ENCODE assay signal across 8 mouse cellular contexts in the genomic region with DNA sequence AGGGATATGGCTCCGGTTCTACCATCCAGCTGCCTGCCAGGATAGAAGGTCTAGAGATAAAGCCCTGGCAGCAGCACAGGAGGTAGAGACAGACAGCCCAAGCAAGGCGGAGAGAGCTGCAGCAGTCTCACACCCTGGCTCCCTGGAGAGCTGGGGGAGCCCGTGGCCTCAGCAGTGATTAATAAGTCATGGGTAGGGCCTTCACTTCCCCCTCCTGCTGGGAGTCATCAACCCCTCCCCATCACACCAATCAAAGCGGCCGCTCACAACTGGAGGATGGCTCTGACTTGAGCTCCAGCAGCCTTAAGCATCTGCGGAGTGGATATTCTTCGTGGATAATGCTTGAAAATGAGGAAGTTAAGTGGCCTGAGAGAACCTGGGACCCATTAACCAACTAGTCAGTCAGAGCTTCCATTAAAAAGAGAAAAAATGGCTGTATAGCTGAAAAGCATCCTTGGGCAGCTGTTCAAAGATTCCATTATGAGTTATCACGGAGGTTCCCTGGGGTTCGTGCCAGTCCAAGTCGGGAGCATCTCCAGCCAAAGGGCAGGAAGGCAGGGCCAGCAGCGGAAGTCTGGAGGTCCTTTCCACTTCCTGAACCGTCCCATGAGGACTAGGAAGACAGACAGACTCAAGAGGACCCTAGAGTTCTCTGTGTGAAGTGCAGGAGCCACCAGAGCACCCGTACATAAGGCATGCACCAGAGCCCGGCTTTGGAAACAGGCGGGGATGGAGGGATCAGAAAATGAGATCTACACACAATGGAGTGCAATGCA. TPM values are rescaled to one million over a fixed set of nuclear protein-coding genes. Genes with fewer than 3 reads are reported as not detected.
DNase-seq lines count a peak whose midpoint lies in the region; ATAC-seq and TF ChIP-seq lines count a peak whose summit lies in the region.

No protein-coding gene starts in this region.

- H3K9ac ChIP-seq in forebrain, embryonic 14.5 days (ENCODE audit: low read length), result no peak overlapping the region
- H3K9ac ChIP-seq in hindbrain, postnatal 0 days (replicated peaks; ENCODE audit: low read length), result no peak overlapping the region

- peak; percentile 42; the same call in 1 of the 2 replicates for ATAC-seq in forebrain, embryonic 14.5 days
- no peak for ATAC-seq in hindbrain, postnatal 0 days
- peak; percentile 35 for ATAC-seq in megakaryocyte progenitor cell, adult 5-6 weeks (replicated peaks; ENCODE audit: poor library complexity)

- H3K9me3 ChIP-seq in forebrain, embryonic 14.5 days (replicated peaks; ENCODE audit: control insufficient read depth, low read length), result no peaks in the 10 kb centered on the region
- H3K9me3 ChIP-seq in hindbrain, postnatal 0 days (ENCODE audit: low read length), result no peaks in the 10 kb centered on the region

- H3K27ac ChIP-seq in forebrain, embryonic 14.5 days (ENCODE audit: low read depth, low read length), result no peak overlapping the region
- H3K27ac ChIP-seq in hindbrain, postnatal 0 days, result no peak overlapping the region

- H3K4me2 ChIP-seq in forebrain, embryonic 14.5 days (ENCODE audit: low read length), result no peak overlapping the region
- H3K4me2 ChIP-seq in hindbrain, postnatal 0 days (ENCODE audit: low read depth, low read length), result no peak overlapping the region

- no peak; the same call in 1 of the 2 replicates for TF ChIP-seq CTCF in hindbrain, postnatal 0 days (IDR thresholded peaks at IDR 0.05; ENCODE audit: low read depth)

- 64% methylated on average over 15 of the region's 15 CpGs for WGBS in forebrain, embryonic 14.5 days
- whole genome bisulfite sequencing in hindbrain, postnatal 0 days, result 45% methylated on average over 15 of the region's 15 CpGs

- DNase-seq in urinary bladder, postnatal 14 days (ENCODE audit: low spot score), result peak; percentile 34
- no peak for DNase-seq in urinary bladder, adult 2 months (ENCODE audit: low spot score)
- no peak for DNase-seq in forebrain, embryonic 14.5 days (ENCODE audit: low spot score)
- peak; percentile 12 for DNase-seq in hindbrain, postnatal 0 days (ENCODE audit: low spot score)
- no peak for DNase-seq in cerebellum, adult 9-11 months
- no peak for DNase-seq in cerebellum, postnatal 14 days
- no peak for DNase-seq in spleen, postnatal 14 days (ENCODE audit: low spot score in 2 of 2)

- H3K27me3 ChIP-seq in forebrain, embryonic 14.5 days (replicated peaks; ENCODE audit: control insufficient read depth, insufficient read depth, low read length), result no peaks in the 10 kb centered on the region
- H3K27me3 ChIP-seq in hindbrain, postnatal 0 days (ENCODE audit: insufficient read depth, low read length), result no peaks in the 10 kb centered on the region

- H3K4me3 ChIP-seq in forebrain, embryonic 14.5 days (ENCODE audit: low read depth, low read length), result no peak overlapping the region
- no peak overlapping the region for H3K4me3 ChIP-seq in hindbrain, postnatal 0 days (ENCODE audit: low read length)

- H3K36me3 ChIP-seq in forebrain, embryonic 14.5 days (ENCODE audit: control insufficient read depth, insufficient read depth, low read length), result no peaks in the 10 kb centered on the region
- H3K36me3 ChIP-seq in hindbrain, postnatal 0 days (ENCODE audit: insufficient read depth, low read length), result no peaks in the 10 kb centered on the region

- peaks cover 4% of the 10 kb centered on the region; the same call in 1 of the 2 replicates for H3K4me1 ChIP-seq in forebrain, embryonic 14.5 days (ENCODE audit: control insufficient read depth, insufficient read depth, low read length)
- H3K4me1 ChIP-seq in hindbrain, postnatal 0 days (ENCODE audit: insufficient read depth, low read length), result peaks cover 3% of the 10 kb centered on the region; the same call in 1 of the 2 replicates

RNA-seq across cellular contexts. Expression of a gene that starts 19.4 kb away (rescaled TPM):
- polyA plus RNA-seq in urinary bladder, adult 2 months (2012; rRNA removed), result 7.4 and 8.9 TPM in 2 replicates
- 18.1 and 21.1 TPM in 2 replicates for polyA plus RNA-seq in forebrain, embryonic 14.5 days (2014; fragmentation: Nextera tagmentation; extraction: Ambion mirVana)
- total RNA-seq in hindbrain, postnatal 0 days (2014; rRNA removed), result 30.1 and 32.4 TPM in 2 replicates
- polyA plus RNA-seq in hindbrain, postnatal 0 days (2015; fragmentation: Nextera tagmentation; extraction: Ambion mirVana), result 20.7 and 21.6 TPM in 2 replicates
- total RNA-seq in megakaryocyte progenitor cell, adult 5-6 weeks (2015), result 26.4 and 27.0 TPM in 2 replicates
- 20.7 and 21.0 TPM in 2 replicates for total RNA-seq in megakaryocyte progenitor cell, adult 5-6 weeks (2017)

Comparison
In these comparisons a context has a peak if more than half of its experiments do, and no peak if none do; other contexts are left out.
1. DNase-seq: peak in urinary bladder, postnatal 14 days (single experiment) and hindbrain, postnatal 0 days (single experiment); none in urinary bladder, adult 2 months (single experiment), forebrain, embryonic 14.5 days (single experiment), cerebellum, adult 9-11 months (single experiment), cerebellum, postnatal 14 days (0 of 2) and spleen, postnatal 14 days (0 of 2).